Mouse (Mus musculus): Measurements from ENCODE around the gene Cers6. TPM values are rescaled to one million over a fixed set of nuclear protein-coding genes. Genes with fewer than 3 reads are reported as not detected.

Cers6 gene
- polyA plus RNA-seq, 1 experiment: 3.2 TPM

DNA sequence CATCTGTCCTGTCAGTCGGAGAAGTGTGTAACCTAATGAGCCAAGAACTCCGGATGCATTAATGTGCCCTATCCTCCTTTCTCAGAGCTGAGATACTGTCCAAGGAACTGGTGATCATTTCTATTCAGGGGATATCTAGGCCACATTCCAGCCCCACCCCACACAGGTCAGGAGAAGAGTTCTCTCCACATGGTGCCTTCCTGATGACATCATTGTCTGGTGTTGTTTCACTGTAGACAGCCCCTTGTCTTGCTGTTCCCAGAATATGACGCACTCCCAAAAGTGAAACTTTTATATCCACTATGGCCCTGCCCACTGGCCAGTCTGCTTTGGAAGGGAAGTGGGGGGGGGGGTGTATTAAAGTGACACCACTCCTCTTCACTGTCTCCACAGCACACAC is 215.9 kb downstream of the Cers6 start:
- Histone ChIP-seq H3K27me3 (ENCODE audit: control insufficient read depth, insufficient read depth, low read length) (no peaks in the 10 kb centered on the region), H3K36me3 (ENCODE audit: control insufficient read depth, insufficient read depth, low read length) (no peaks in the 10 kb centered on the region), H3K27ac (ENCODE audit: control insufficient read depth, insufficient read depth, low read depth, low read length) (no peak overlapping the region), H3K4me1 (ENCODE audit: control insufficient read depth, insufficient read depth, low read length) (no peaks in the 10 kb centered on the region), H3K4me3 (ENCODE audit: control insufficient read depth, low read depth, low read length) (no peak overlapping the region)
- TF ChIP-seq POLR2A (IDR thresholded peaks at IDR 0.05; ENCODE audit: control insufficient read depth, low read depth, low read length): no peak
- TF ChIP-seq CTCF (IDR thresholded peaks at IDR 0.05; ENCODE audit: control insufficient read depth, insufficient read depth, insufficient replicate concordance, low read depth, low read length): no peak

DNA sequence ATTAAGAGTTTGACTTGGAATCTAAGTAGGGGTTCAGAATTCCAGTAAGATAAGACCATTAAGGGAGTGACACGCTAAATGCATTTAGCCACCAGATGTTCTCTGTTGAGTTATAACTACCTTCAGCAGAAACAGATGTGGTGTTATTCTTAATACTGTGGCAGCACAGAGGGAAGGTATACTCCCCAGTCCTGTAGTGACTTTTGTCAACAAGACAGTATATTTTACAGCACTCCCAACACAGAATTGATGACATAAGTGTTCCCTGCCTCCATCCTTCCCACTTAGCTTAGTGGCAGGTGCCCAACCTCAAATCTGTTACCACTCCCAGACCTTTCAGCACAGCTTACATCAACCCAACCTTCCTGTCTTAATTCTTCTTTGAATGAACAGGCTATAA is 219.5 kb downstream of the Cers6 start:
- no peak overlapping the region for H3K4me3 ChIP-seq (ENCODE audit: control insufficient read depth, low read depth, low read length)
- TF ChIP-seq POLR2A (IDR thresholded peaks at IDR 0.05; ENCODE audit: control insufficient read depth, low read depth, low read length) (no peak), CTCF (IDR thresholded peaks at IDR 0.05; ENCODE audit: control insufficient read depth, insufficient read depth, insufficient replicate concordance, low read depth, low read length) (no peak)
- no peaks in the 10 kb centered on the region for H3K36me3 ChIP-seq (ENCODE audit: control insufficient read depth, insufficient read depth, low read length)
- no peak overlapping the region for H3K27ac ChIP-seq (ENCODE audit: control insufficient read depth, insufficient read depth, low read depth, low read length)
- no peaks in the 10 kb centered on the region for H3K4me1 ChIP-seq (ENCODE audit: control insufficient read depth, insufficient read depth, low read length)
- no peaks in the 10 kb centered on the region for H3K27me3 ChIP-seq (ENCODE audit: control insufficient read depth, insufficient read depth, low read length)

DNA sequence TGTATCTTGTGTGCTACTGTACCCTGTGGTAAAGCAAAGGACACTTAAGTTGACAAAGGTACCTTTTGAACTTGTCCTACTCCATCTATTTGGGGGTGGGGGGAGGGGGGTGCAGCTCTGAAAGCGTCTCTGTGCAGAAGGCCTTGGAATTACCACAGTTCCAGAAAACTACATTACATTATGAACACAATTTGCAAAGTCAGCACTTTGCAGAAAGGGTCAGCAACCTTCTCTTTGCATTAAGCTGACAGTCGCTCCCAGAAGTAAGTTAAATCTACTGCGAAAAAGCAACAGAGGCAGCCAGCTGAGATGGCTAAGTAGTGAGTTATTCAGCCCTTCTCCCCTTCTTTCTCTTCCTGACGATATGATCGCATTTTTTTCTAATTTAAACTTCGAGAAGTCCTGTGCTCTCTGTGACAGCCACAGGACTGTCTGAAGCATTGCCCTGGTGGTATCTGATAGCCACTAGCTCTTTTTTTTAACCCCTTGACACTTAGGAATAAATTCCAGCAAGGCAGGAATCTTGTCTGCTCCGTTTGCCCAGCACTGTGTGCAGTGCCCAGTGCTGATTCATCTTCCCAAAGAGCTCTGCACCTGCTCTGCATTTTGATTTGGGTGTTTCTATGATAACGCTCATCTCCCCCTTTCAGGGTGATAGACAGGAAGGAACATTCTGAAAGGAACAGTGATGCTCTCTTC is 221.4 kb downstream of the Cers6 start:
- TF ChIP-seq POLR2A (IDR thresholded peaks at IDR 0.05; ENCODE audit: control insufficient read depth, low read depth, low read length) (no peak), CTCF (IDR thresholded peaks at IDR 0.05; ENCODE audit: control insufficient read depth, insufficient read depth, insufficient replicate concordance, low read depth, low read length) (no peak)
- Histone ChIP-seq H3K27me3 (ENCODE audit: control insufficient read depth, insufficient read depth, low read length) (no peaks in the 10 kb centered on the region), H3K4me1 (ENCODE audit: control insufficient read depth, insufficient read depth, low read length) (no peaks in the 10 kb centered on the region), H3K4me3 (ENCODE audit: control insufficient read depth, low read depth, low read length) (no peak overlapping the region), H3K27ac (ENCODE audit: control insufficient read depth, insufficient read depth, low read depth, low read length) (no peak overlapping the region), H3K36me3 (ENCODE audit: control insufficient read depth, insufficient read depth, low read length) (no peaks in the 10 kb centered on the region)

DNA sequence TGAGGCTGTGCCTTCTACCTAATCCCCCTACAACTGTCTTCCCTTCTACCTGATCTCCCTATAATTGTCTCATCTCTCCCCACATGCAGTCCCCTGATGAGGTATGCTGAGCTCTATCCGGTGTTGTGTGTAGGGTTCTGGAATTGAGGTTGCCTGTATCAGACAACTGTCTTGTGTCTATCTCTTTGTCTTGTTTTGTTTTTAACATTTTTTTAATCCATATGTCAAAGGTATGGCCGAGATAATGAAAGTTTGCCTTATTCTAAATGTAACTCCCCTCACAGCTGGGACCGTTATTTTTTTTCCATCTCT is 221.9 kb downstream of the Cers6 start:
- H3K4me3 ChIP-seq (ENCODE audit: control insufficient read depth, low read depth, low read length): no peak overlapping the region
- H3K36me3 ChIP-seq (ENCODE audit: control insufficient read depth, insufficient read depth, low read length): no peaks in the 10 kb centered on the region
- H3K27ac ChIP-seq (ENCODE audit: control insufficient read depth, insufficient read depth, low read depth, low read length): no peak overlapping the region
- no peak for TF ChIP-seq CTCF (IDR thresholded peaks at IDR 0.05; ENCODE audit: control insufficient read depth, insufficient read depth, insufficient replicate concordance, low read depth, low read length)
- no peak for TF ChIP-seq POLR2A (IDR thresholded peaks at IDR 0.05; ENCODE audit: control insufficient read depth, low read depth, low read length)
- no peaks in the 10 kb centered on the region for H3K27me3 ChIP-seq (ENCODE audit: control insufficient read depth, insufficient read depth, low read length)
- H3K4me1 ChIP-seq (ENCODE audit: control insufficient read depth, insufficient read depth, low read length): no peaks in the 10 kb centered on the region

GRCm38 (mm10) chr2:69084416-69084815 is 223.2 kb downstream of the Cers6 start:
- Histone ChIP-seq H3K4me3 (ENCODE audit: control insufficient read depth, low read depth, low read length) (no peak overlapping the region), H3K27me3 (ENCODE audit: control insufficient read depth, insufficient read depth, low read length) (no peaks in the 10 kb centered on the region), H3K36me3 (ENCODE audit: control insufficient read depth, insufficient read depth, low read length) (no peaks in the 10 kb centered on the region), H3K27ac (ENCODE audit: control insufficient read depth, insufficient read depth, low read depth, low read length) (no peak overlapping the region), H3K4me1 (ENCODE audit: control insufficient read depth, insufficient read depth, low read length) (no peaks in the 10 kb centered on the region)
- no peak for TF ChIP-seq CTCF (IDR thresholded peaks at IDR 0.05; ENCODE audit: control insufficient read depth, insufficient read depth, insufficient replicate concordance, low read depth, low read length)
- no peak for TF ChIP-seq POLR2A (IDR thresholded peaks at IDR 0.05; ENCODE audit: control insufficient read depth, low read depth, low read length)

DNA sequence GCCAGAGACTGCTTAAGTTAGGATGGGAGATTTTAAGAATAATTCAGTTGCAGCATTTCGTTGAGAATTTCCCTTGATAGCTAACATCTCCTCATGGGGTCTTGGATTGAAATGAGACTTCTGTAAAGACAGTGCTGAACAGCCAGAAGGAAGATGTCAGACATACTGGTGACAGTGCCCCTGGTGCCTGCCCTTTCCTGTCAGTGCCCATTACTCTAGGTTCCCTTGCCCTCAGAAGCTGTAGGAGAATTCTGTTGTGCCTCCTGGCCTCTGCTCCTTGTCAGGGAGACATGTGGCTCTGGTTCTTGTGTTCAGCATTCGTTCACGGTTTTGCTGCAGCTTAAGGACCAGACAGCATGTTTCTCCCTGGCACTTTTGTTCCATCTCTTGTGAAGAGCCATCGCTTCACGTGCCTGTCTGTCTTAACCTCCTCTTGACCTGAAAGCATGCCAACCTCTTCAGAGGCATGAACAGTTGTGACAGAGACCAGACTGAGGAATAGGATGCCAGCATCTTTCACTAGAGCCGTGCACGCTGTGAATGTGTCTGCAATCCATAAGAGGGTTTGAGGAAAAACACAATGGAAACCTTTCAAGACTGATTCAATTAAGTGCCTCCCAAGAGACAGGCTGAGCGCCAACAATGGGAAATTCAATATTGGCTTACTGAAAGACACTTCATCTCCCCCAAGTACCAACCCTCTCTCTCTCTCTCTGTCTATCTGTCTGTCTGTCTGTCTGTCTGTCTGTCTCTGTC is 225.4 kb downstream of the Cers6 start:
- Histone ChIP-seq H3K27me3 (ENCODE audit: control insufficient read depth, insufficient read depth, low read length) (no peaks in the 10 kb centered on the region), H3K4me3 (ENCODE audit: control insufficient read depth, low read depth, low read length) (no peak overlapping the region), H3K4me1 (ENCODE audit: control insufficient read depth, insufficient read depth, low read length) (no peaks in the 10 kb centered on the region), H3K27ac (ENCODE audit: control insufficient read depth, insufficient read depth, low read depth, low read length) (no peak overlapping the region), H3K36me3 (ENCODE audit: control insufficient read depth, insufficient read depth, low read length) (no peaks in the 10 kb centered on the region)
- TF ChIP-seq CTCF (IDR thresholded peaks at IDR 0.05; ENCODE audit: control insufficient read depth, insufficient read depth, insufficient replicate concordance, low read depth, low read length) (no peak), POLR2A (IDR thresholded peaks at IDR 0.05; ENCODE audit: control insufficient read depth, low read depth, low read length) (no peak)

- Histone ChIP-seq H3K4me1 (ENCODE audit: control insufficient read depth, insufficient read depth, low read length) (no peaks in the 10 kb centered on the region), H3K27me3 (ENCODE audit: control insufficient read depth, insufficient read depth, low read length) (no peaks in the 10 kb centered on the region), H3K36me3 (ENCODE audit: control insufficient read depth, insufficient read depth, low read length) (no peaks in the 10 kb centered on the region), H3K27ac (ENCODE audit: control insufficient read depth, insufficient read depth, low read depth, low read length) (no peak overlapping the region), H3K4me3 (ENCODE audit: control insufficient read depth, low read depth, low read length) (no peak overlapping the region)
- no peak for TF ChIP-seq POLR2A (IDR thresholded peaks at IDR 0.05; ENCODE audit: control insufficient read depth, low read depth, low read length)
- no peak for TF ChIP-seq CTCF (IDR thresholded peaks at IDR 0.05; ENCODE audit: control insufficient read depth, insufficient read depth, insufficient replicate concordance, low read depth, low read length)
These were observed 234.6 kb downstream of the Cers6 start for GRCm38 (mm10) chr2:69095836-69096235.
